Mouse (Mus musculus): ENCODE results near the gene Tmem108. TPM values are rescaled to one million over a fixed set of nuclear protein-coding genes. Genes with fewer than 3 reads are reported as not detected.

The Tmem108 gene
- total and polyA plus RNA-seq, 2 experiments from 2014 or later: 24.8 to 25.2 TPM

DNA sequence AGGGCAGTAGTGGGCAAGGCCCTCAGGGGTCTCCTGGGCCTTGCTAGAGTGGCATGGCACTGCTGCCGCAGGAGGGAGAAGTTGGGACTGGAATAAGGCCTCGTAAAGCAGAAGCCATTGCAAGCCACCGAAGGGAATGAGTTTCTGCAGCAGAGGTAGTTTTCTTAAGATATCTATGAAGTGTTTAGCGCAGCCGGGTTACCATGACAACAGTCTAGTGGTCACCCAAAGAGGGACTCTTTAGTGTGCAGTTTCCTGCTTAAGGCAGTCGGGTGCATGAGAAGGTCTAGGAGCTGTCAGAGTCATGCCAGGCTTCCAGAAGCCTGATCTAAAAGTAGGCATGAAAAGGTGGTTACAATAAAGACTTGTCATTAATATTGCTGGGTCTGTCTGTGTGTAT, 95.8 kb downstream of the Tmem108 start:
- Histone ChIP-seq H3K4me1 (ENCODE audit: insufficient read depth, low read length) (peaks cover 5% of the 10 kb centered on the region; the same call in 1 of the 2 replicates), H3K4me3 (ENCODE audit: low read depth, low read length) (no peak overlapping the region), H3K27me3 (ENCODE audit: insufficient read depth, low read length) (no peaks in the 10 kb centered on the region), H3K27ac (ENCODE audit: low read depth, low read length) (0 out of 2 replicates have a peak overlapping the region, but pooled peaks have one; percentile 26), H3K9ac (replicated peaks; ENCODE audit: low read length, poor library complexity, severe bottlenecking) (no peak overlapping the region), H3K4me2 (ENCODE audit: low read depth, low read length, poor library complexity, severe bottlenecking) (no peak overlapping the region), H3K9me3 (ENCODE audit: low read length) (no peaks in the 10 kb centered on the region), H3K36me3 (ENCODE audit: insufficient read depth, low read length) (no peaks in the 10 kb centered on the region)
- peak; percentile 62 for DNase-seq (ENCODE audit: low spot score)
- WGBS: 73% methylated on average over 6 of the region's 6 CpGs
- TF ChIP-seq CTCF (IDR thresholded peaks at IDR 0.05): no peak
- ATAC-seq (ENCODE audit: low FRiP score): no peak

DNA sequence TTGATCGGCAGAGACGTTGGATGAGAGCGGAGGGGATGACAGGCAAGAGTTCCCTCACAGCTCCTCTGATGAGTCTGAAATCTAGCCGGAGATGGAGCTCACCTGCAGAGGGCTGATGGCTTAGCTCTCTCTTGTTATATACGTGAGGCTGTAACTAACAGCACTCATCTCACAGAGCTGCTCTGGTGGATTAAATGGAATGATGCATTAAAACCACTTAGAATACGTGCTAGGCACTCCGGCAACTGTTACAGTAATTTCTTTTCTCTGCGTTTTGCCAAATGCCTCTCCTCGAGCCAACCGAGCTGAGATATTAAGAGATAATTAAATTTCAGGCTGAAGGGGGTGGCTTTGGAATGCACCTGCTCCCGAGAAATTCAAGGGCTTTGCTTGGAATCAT, 97.5 kb downstream of the Tmem108 start:
- no peak overlapping the region for H3K27ac ChIP-seq (ENCODE audit: low read depth, low read length)
- DNase-seq (ENCODE audit: low spot score): peak; percentile 49
- no peaks in the 10 kb centered on the region for H3K9me3 ChIP-seq (ENCODE audit: low read length)
- H3K27me3 ChIP-seq (ENCODE audit: insufficient read depth, low read length): no peaks in the 10 kb centered on the region
- no peak overlapping the region for H3K4me2 ChIP-seq (ENCODE audit: low read depth, low read length, poor library complexity, severe bottlenecking)
- H3K36me3 ChIP-seq (ENCODE audit: insufficient read depth, low read length): no peaks in the 10 kb centered on the region
- ATAC-seq (ENCODE audit: low FRiP score): no peak
- no peak overlapping the region for H3K4me3 ChIP-seq (ENCODE audit: low read depth, low read length)
- 55% methylated on average over 11 of the region's 11 CpGs for WGBS
- no peak; the same call in 1 of the 2 replicates for TF ChIP-seq CTCF (IDR thresholded peaks at IDR 0.05)
- H3K9ac ChIP-seq (replicated peaks; ENCODE audit: low read length, poor library complexity, severe bottlenecking): no peak overlapping the region
- peaks cover 5% of the 10 kb centered on the region; the same call in 1 of the 2 replicates for H3K4me1 ChIP-seq (ENCODE audit: insufficient read depth, low read length)

DNA sequence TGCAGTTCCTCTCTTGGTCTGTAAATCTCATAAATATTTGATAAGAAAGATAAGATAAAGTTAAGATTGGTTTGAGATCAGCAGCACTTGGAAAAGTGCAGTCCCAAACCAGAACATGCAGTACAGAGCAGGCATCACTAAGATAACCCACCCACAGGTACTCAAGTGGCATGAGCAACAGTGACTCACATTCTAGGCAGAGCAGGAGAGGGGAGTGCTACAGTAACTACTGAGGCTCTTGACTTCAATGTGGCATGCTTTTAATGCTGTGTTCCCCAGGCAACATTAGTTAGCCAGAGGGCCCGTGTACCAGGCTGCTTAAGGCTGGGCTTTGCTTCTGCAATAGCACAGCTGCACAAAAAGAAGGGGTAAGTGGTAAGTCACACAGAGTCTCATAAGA, 99.8 kb downstream of the Tmem108 start:
- Histone ChIP-seq H3K4me2 (ENCODE audit: low read depth, low read length, poor library complexity, severe bottlenecking) (no peak overlapping the region), H3K9me3 (ENCODE audit: low read length) (no peaks in the 10 kb centered on the region), H3K4me1 (ENCODE audit: insufficient read depth, low read length) (peaks cover 15% of the 10 kb centered on the region), H3K36me3 (ENCODE audit: insufficient read depth, low read length) (no peaks in the 10 kb centered on the region), H3K27ac (ENCODE audit: low read depth, low read length) (no peak overlapping the region), H3K9ac (replicated peaks; ENCODE audit: low read length, poor library complexity, severe bottlenecking) (no peak overlapping the region), H3K4me3 (ENCODE audit: low read depth, low read length) (no peak overlapping the region), H3K27me3 (ENCODE audit: insufficient read depth, low read length) (no peaks in the 10 kb centered on the region)
- WGBS: 65% methylated on average over 1 of the region's 1 CpGs
- TF ChIP-seq CTCF (IDR thresholded peaks at IDR 0.05): no peak
- ATAC-seq (ENCODE audit: low FRiP score) (no peak), DNase-seq (ENCODE audit: low spot score) (no peak)

DNA sequence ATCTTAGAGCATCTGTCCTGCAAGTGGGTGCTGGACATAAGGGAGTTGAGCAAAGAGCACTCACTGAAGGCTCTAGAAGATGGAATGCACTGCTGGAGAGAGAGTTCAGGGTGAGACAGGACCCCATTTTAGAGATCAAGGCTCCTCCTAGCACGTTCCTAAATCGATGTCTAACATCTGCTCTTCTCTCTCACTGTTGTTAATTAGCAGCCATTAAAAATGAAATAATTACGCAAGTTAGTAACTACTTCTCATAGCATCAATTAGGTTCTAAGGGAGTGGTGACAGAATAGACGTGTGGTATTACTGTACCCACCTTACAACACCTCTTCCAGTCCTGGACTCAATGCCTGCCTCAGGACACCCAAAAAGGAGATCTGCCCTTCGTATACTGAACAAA, 103.7 kb downstream of the Tmem108 start:
- H3K27me3 ChIP-seq (ENCODE audit: insufficient read depth, low read length): no peaks in the 10 kb centered on the region
- no peak for DNase-seq (ENCODE audit: low spot score)
- no peak overlapping the region; the same call in 1 of the 2 replicates for H3K27ac ChIP-seq (ENCODE audit: low read depth, low read length)
- no peak overlapping the region for H3K4me2 ChIP-seq (ENCODE audit: low read depth, low read length, poor library complexity, severe bottlenecking)
- no peaks in the 10 kb centered on the region for H3K9me3 ChIP-seq (ENCODE audit: low read length)
- no peak overlapping the region for H3K4me3 ChIP-seq (ENCODE audit: low read depth, low read length)
- H3K36me3 ChIP-seq (ENCODE audit: insufficient read depth, low read length): no peaks in the 10 kb centered on the region
- TF ChIP-seq CTCF (IDR thresholded peaks at IDR 0.05): no peak
- no peak for ATAC-seq (ENCODE audit: low FRiP score)
- peaks cover 19% of the 10 kb centered on the region for H3K4me1 ChIP-seq (ENCODE audit: insufficient read depth, low read length)
- no peak overlapping the region for H3K9ac ChIP-seq (replicated peaks; ENCODE audit: low read length, poor library complexity, severe bottlenecking)
- 78% methylated on average over 5 of the region's 5 CpGs for whole genome bisulfite sequencing

DNA sequence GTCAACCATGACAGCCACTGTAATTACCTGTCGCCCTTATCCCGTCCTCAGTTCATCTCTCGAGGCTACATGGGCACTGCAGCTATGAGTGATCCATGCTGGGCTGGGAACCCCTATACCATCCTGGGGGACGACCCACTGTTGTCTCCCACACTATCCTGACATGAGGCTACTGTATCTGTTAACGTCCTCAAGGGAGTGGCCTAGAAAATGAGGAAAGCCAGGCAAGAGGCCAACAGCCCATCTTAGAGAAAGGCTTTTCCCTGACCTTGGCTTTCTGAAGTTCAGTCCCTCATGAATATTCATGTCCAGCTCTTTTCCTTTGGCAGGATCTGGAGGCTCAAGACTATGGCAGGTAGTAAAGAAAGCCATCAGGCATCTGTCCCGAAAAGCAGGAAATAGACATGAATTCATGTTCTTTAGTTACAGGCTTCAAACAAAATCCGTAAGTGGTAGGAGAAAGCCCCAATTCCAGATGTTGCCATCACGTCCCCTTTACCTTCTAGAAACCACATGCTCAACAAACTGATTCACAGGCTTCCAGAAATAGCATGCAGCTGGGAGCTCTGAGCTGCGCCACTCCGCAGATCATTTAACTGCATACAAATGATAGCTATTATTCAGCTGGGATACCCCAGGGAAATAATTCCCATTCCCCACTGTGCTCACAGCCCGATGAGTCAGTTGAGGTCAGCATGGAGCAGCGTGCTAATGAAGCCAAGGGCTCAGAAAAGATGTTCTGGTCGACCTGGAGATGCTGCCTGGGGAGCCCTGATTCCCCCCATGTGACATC, 104.3 kb downstream of the Tmem108 start:
- Histone ChIP-seq H3K4me2 (ENCODE audit: low read depth, low read length, poor library complexity, severe bottlenecking) (no peak overlapping the region), H3K36me3 (ENCODE audit: insufficient read depth, low read length) (no peaks in the 10 kb centered on the region), H3K9ac (replicated peaks; ENCODE audit: low read length, poor library complexity, severe bottlenecking) (no peak overlapping the region), H3K9me3 (ENCODE audit: low read length) (no peaks in the 10 kb centered on the region), H3K4me1 (ENCODE audit: insufficient read depth, low read length) (peaks cover 25% of the 10 kb centered on the region), H3K27me3 (ENCODE audit: insufficient read depth, low read length) (no peaks in the 10 kb centered on the region), H3K4me3 (ENCODE audit: low read depth, low read length) (no peak overlapping the region), H3K27ac (ENCODE audit: low read depth, low read length) (no peak overlapping the region; the same call in 1 of the 2 replicates)
- DNase-seq (ENCODE audit: low spot score): peak; percentile 69
- WGBS: 25% methylated on average over 13 of the region's 13 CpGs
- no peak for ATAC-seq (ENCODE audit: low FRiP score)
- TF ChIP-seq CTCF (IDR thresholded peaks at IDR 0.05): no peak

DNA sequence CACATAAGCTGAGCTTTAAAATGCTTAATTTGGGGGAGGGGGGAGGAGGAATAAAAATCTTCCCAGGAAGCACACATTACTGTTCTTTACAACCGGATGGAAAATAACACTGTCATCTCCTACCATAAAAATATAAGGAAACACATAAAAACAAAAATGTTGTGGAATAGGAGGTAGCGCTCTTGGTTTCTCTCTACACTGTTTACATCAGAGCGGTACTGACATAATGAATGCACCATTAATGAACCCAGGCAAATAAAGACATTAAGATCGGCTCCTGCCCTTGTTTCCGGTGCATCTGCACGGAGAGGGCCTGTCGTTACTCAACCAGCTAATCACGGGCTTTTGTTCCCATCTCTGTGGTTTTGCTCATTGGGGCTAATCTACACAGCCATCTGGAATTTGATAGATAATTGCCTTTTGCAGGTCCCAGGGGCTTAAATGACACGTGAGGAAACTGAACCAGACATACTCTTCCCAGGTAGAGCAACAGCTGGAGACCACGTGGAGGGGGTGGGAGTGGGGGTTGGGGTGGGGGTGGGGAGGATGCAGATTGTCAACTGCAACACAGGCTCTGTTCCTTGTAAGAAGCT, 107.5 kb downstream of the Tmem108 start:
- DNase-seq (ENCODE audit: low spot score): peak; percentile 42
- no peak overlapping the region for H3K4me2 ChIP-seq (ENCODE audit: low read depth, low read length, poor library complexity, severe bottlenecking)

More for the DNA sequence above, 107.5 kb downstream of the Tmem108 start:
- Histone ChIP-seq H3K9me3 (ENCODE audit: low read length) (no peaks in the 10 kb centered on the region), H3K4me3 (ENCODE audit: low read depth, low read length) (no peak overlapping the region), H3K4me1 (ENCODE audit: insufficient read depth, low read length) (peaks cover 26% of the 10 kb centered on the region), H3K27ac (ENCODE audit: low read depth, low read length) (no peak overlapping the region), H3K36me3 (ENCODE audit: insufficient read depth, low read length) (no peaks in the 10 kb centered on the region), H3K9ac (replicated peaks; ENCODE audit: low read length, poor library complexity, severe bottlenecking) (no peak overlapping the region), H3K27me3 (ENCODE audit: insufficient read depth, low read length) (no peaks in the 10 kb centered on the region)
- 18% methylated on average over 10 of the region's 10 CpGs for WGBS
- no peak for TF ChIP-seq CTCF (IDR thresholded peaks at IDR 0.05)
- ATAC-seq (ENCODE audit: low FRiP score): no peak

All from midbrain, postnatal 0 days (tissue).